Mouse (Mus musculus) heart, adult 2 months (tissue): Measurements from ENCODE around the gene Smim5.

Experiments
- CTCF ChIP-seq: fragments of 200-600 bp; IDR thresholded peaks from 2 replicates; pipeline ENCODE4 v1.8.1; 2022; ENCODE audit warnings: antibody characterized with exemption, mild to moderate bottlenecking, moderate library complexity
- EP300 ChIP-seq: fragments of 200-500 bp; IDR thresholded peaks from 2 replicates; pipeline ENCODE4 v1.6.1; 2011; ENCODE audit warnings: low read depth, low read length, control low read depth; ENCODE audit not compliant: insufficient read depth
- POLR2A ChIP-seq: fragments of 200-500 bp; IDR thresholded peaks from 2 replicates; pipeline ENCODE4 v1.6.1; 2011; ENCODE audit warnings: mild to moderate bottlenecking, low read depth, low read length, control low read depth; ENCODE audit not compliant: insufficient read depth

GRCm38 (mm10) chr11:115901338-115902161, 1.8 kb downstream of the Smim5 start:
- no peak for TF ChIP-seq CTCF
- no peak; the same call in 1 of the 2 replicates for TF ChIP-seq POLR2A
- TF ChIP-seq EP300: no peak
